In the genomic region with DNA sequence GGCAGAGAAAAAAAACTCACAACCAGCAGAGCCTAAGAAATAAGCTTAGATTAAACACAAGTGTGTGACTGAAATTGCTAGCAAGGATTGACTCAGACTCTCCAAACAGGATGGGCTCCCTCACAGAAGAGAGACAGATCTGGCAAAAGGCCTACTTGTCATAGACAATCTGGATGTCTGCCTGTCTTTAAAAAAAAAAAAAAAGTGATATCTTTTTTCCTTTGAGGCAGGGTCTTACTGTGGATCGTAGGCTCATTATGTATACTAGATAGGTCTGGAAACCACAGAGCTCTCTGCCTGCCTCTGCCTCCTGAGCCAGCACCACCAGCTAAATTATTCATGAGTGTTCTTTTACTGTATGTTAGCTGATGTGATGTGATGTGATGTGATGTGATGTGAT, we compare ENCODE assay signal across 15 mouse cellular contexts.
"Had no signal": no experiment of that assay in that cellular context is flagged by ENCODE, and none has a peak within 500 bp of the region (broad histone marks: within the 10 kb centered on the region; RNA-seq: fewer than 3 reads in every experiment).

No protein-coding gene starts in this region.

- ATAC-seq: liver, embryonic 12.5 days had no signal

- H3K27ac ChIP-seq: limb, embryonic 15.5 days; liver, embryonic 12.5 days; midbrain, embryonic 10.5 days; neural tube, embryonic 15.5 days; stomach, postnatal 0 days had no signal

- H3K4me2 ChIP-seq: limb, embryonic 15.5 days; liver, embryonic 12.5 days; neural tube, embryonic 15.5 days had no signal

- H3K4me1 ChIP-seq: limb, embryonic 15.5 days; liver, embryonic 12.5 days; neural tube, embryonic 15.5 days had no signal

- H3K4me3 ChIP-seq: limb, embryonic 15.5 days; liver, embryonic 12.5 days; midbrain, embryonic 10.5 days; myocyte; neural tube, embryonic 15.5 days had no signal

- H3K27me3 ChIP-seq: limb, embryonic 15.5 days; liver, embryonic 12.5 days; neural tube, embryonic 15.5 days had no signal

- DNase-seq: kidney, adult 8-10 months; kidney, postnatal 25 days; layer of hippocampus, adult 9-11 months; layer of hippocampus, postnatal 36 days; lung, postnatal 14 days; midbrain, embryonic 14.5 days; right cerebral cortex, adult 18-20 months; right cerebral cortex, postnatal 25 days; thymus, postnatal 4 days had no signal

- H3K9me3 ChIP-seq: limb, embryonic 15.5 days; liver, embryonic 12.5 days; midbrain, embryonic 10.5 days; neural tube, embryonic 15.5 days had no signal

- H3K9ac ChIP-seq: limb, embryonic 15.5 days; liver, embryonic 12.5 days; neural tube, embryonic 15.5 days had no signal
